In the genomic region with DNA sequence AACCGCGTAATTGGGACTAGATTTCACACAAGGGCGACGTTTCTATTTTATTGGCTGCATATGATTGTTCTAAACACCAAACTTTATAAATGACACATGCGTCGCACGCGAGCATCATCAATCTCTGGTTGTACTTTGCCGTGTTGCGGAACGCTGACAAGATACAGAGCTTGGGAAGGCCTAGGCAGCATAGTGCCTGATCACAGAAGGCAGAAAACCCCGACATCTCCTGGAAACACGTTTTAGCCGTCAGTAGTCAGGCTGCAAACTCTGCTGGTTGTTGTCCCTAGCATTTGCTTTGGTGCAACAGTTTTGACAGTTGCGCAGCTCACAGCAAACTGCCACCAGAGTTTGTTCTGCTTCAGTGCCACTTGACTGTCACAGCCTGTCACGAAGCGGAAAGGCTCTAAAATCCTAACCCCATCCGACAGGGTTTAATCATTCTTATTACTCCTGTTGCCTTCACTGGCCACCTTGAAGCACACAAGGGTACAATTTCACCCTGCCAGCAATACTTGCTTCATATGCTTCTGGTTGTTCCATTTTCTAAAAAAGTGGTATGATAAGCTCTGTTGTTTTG, we compare ENCODE assay signal across 10 mouse cellular contexts.
"Had no signal": no experiment of that assay in that cellular context is flagged by ENCODE, and none has a peak within 500 bp of the region (broad histone marks: within the 10 kb centered on the region; RNA-seq: fewer than 3 reads in every experiment).

No protein-coding gene starts in this region.

- ATAC-seq: midbrain, embryonic 16.5 days had no signal

- H3K36me3 ChIP-seq: limb, embryonic 13.5 days; neural tube, embryonic 13.5 days had no signal

- H3K9me3 ChIP-seq: limb, embryonic 13.5 days; neural tube, embryonic 13.5 days had no signal

- DNase-seq: kidney, adult 2 months; left cerebral cortex, postnatal 4 days; lung, adult 18-20 months; right cerebral cortex, adult 18-20 months; right cerebral cortex, postnatal 25 days; thymus, postnatal 36 days had no signal

- H3K4me3 ChIP-seq: limb, embryonic 13.5 days; neural tube, embryonic 13.5 days had no signal

- H3K4me2 ChIP-seq: limb, embryonic 13.5 days; neural tube, embryonic 13.5 days had no signal

- H3K9ac ChIP-seq: limb, embryonic 13.5 days; liver, embryonic 14.5 days; neural tube, embryonic 13.5 days had no signal

- H3K27ac ChIP-seq: limb, embryonic 13.5 days; liver, embryonic 14.5 days; neural tube, embryonic 13.5 days had no signal

- H3K27me3 ChIP-seq: neural tube, embryonic 13.5 days had no signal
